Mouse (Mus musculus): ENCODE measurements around the gene Ptprcap. TPM values are rescaled to one million over a fixed set of nuclear protein-coding genes. Genes with fewer than 3 reads are reported as not detected.

Ptprcap gene
- total RNA-seq, 2 experiments from 2014 or later = 5.1 to 5.2 TPM

- no peak for DNase-seq (ENCODE audit: low spot score in 2 of 2)
These were observed 40.8 kb downstream of the Ptprcap start for GRCm38 (mm10) chr19:4194021-4194724.

- DNase-seq (ENCODE audit: low spot score in 2 of 2) = no peak
These were observed 41.6 kb downstream of the Ptprcap start for GRCm38 (mm10) chr19:4194776-4195650.

- DNase-seq (ENCODE audit: low spot score in 2 of 2) = no peak
These were observed 42.6 kb downstream of the Ptprcap start for GRCm38 (mm10) chr19:4196048-4196447.

GRCm38 (mm10) chr19:4196548-4196947, 43.1 kb downstream of the Ptprcap start:
- DNase-seq (ENCODE audit: low spot score in 2 of 2) = no peak

- no peak for DNase-seq (ENCODE audit: low spot score in 2 of 2)
These were observed 43.8 kb downstream of the Ptprcap start for GRCm38 (mm10) chr19:4197180-4197579.

GRCm38 (mm10) chr19:4201291-4201909, 48.0 kb downstream of the Ptprcap start, which contains the start of gene Rad9a:
Rad9a (minus strand) TSS chr19:4201662.
- DNase-seq (ENCODE audit: low spot score in 2 of 2) = peak; percentile 86 to 89

- DNase-seq (ENCODE audit: low spot score in 2 of 2) = no peak
These were observed 48.7 kb downstream of the Ptprcap start for GRCm38 (mm10) chr19:4202149-4202548.

GRCm38 (mm10) chr19:4203148-4203547, 49.7 kb downstream of the Ptprcap start:
- DNase-seq (ENCODE audit: low spot score in 2 of 2) = no peak

GRCm38 (mm10) chr19:4203604-4204326, 50.4 kb downstream of the Ptprcap start:
- no peak for DNase-seq (ENCODE audit: low spot score in 2 of 2)

- no peak for DNase-seq (ENCODE audit: low spot score in 2 of 2)
These were observed 51.5 kb downstream of the Ptprcap start for GRCm38 (mm10) chr19:4204889-4205288.

Other genes with a start within 250 kb of the Ptprcap start
- 10 to 100 TPM; 80.5 to 91.9 TPM for gene Tcirg1, start 246.5 kb upstream of the Ptprcap start, total RNA-seq (2021)
- gene Ndufs8, start 240.8 kb upstream of the Ptprcap start, total RNA-seq (2021) = 100 to 1,000 TPM; 205 to 212 TPM
- gene Aldh3b1, start 223.8 kb upstream of the Ptprcap start, total RNA-seq (2021) = 100 to 1,000 TPM; 117 to 121 TPM
- 10 to 100 TPM; 53.9 to 60.7 TPM for gene Unc93b1, start 218.4 kb upstream of the Ptprcap start, total RNA-seq (2021)
- under 1 TPM; 0.67 to 0.87 TPM for gene Aldh3b3, start 195.0 kb upstream of the Ptprcap start, total RNA-seq (2021)
- gene Aldh3b2, start 181.3 kb upstream of the Ptprcap start, total RNA-seq (2021) = 1 to 10 TPM; 7.5 to 8.4 TPM
- gene Acy3, start 167.0 kb upstream of the Ptprcap start, total RNA-seq (2021) = 10 to 100 TPM; 32.3 to 36.8 TPM
- under 1 TPM in 1 of 2 experiments, not detected in 1; 0.34 TPM for gene Tbx10, start 160.9 kb upstream of the Ptprcap start, total RNA-seq (2021)
- gene Nudt8, start 153.0 kb upstream of the Ptprcap start, total RNA-seq (2021) = 10 to 100 TPM; 21.7 to 21.9 TPM
- gene Gm49405, start 153.0 kb upstream of the Ptprcap start, total RNA-seq (2021) = 1 to 10 TPM; 1.7 to 1.8 TPM
- gene Doc2g, start 150.3 kb upstream of the Ptprcap start, total RNA-seq (2021) = 1 to 10 TPM; 2.4 to 2.6 TPM
- gene Ndufv1, start 140.8 kb upstream of the Ptprcap start, total RNA-seq (2021) = 100 to 1,000 TPM; 253 to 283 TPM
- 100 to 1,000 TPM; 258 to 283 TPM for gene Gstp1, start 115.6 kb upstream of the Ptprcap start, total RNA-seq (2021)
- 10 to 100 TPM; 52.6 to 68.8 TPM for gene Gstp2, start 107.6 kb upstream of the Ptprcap start, total RNA-seq (2021)
- gene Gstp3, start 94.0 kb upstream of the Ptprcap start, total RNA-seq (2021) = 10 to 100 TPM in 1 of 2 experiments, 1 to 10 TPM in 1; 1.9 to 37.5 TPM
- 1 to 10 TPM in 1 of 2 experiments, not detected in 1; 1.2 TPM for gene Cabp2, start 72.0 kb upstream of the Ptprcap start, total RNA-seq (2021)
- 10 to 100 TPM; 45.8 to 47.3 TPM for gene Cdk2ap2, start 56.4 kb upstream of the Ptprcap start, total RNA-seq (2021)
- gene Pitpnm1, start 53.6 kb upstream of the Ptprcap start, total RNA-seq (2021) = 10 to 100 TPM; 51.6 to 65.0 TPM
- 10 to 100 TPM; 86.1 to 88.5 TPM for gene Aip, start 27.7 kb upstream of the Ptprcap start, total RNA-seq (2021)
- under 1 TPM; 0.08 to 0.14 TPM for gene Gpr152, start 13.8 kb upstream of the Ptprcap start, total RNA-seq (2021)
- under 1 TPM in 1 of 2 experiments, not detected in 1; 0.20 TPM for gene Cabp4, start 9.6 kb upstream of the Ptprcap start, total RNA-seq (2021)
- gene Coro1b, start 5.0 kb upstream of the Ptprcap start, total RNA-seq (2021) = 100 to 1,000 TPM; 192 to 203 TPM
- gene Rps6kb2, start 9.8 kb downstream of the Ptprcap start, total RNA-seq (2021) = 10 to 100 TPM; 46.6 to 50.0 TPM
- 1 to 10 TPM; 5.5 to 7.3 TPM for gene Carns1, start 21.9 kb downstream of the Ptprcap start, total RNA-seq (2021)
- gene Tbc1d10c, start 37.7 kb downstream of the Ptprcap start, total RNA-seq (2021) = 1 to 10 TPM; 3.2 to 4.3 TPM
- 100 to 1,000 TPM; 464 to 467 TPM for gene Ppp1ca, start 38.5 kb downstream of the Ptprcap start, total RNA-seq (2021)
- 10 to 100 TPM; 14.7 to 16.2 TPM for gene Rad9a, start 48.1 kb downstream of the Ptprcap start, total RNA-seq (2021)
- 10 to 100 TPM; 10.0 to 10.7 TPM for gene Clcf1, start 60.6 kb downstream of the Ptprcap start, total RNA-seq (2021)
- gene AC109138.7, start 60.8 kb downstream of the Ptprcap start, total RNA-seq (2021) = not detected
- gene Pold4, start 78.3 kb downstream of the Ptprcap start, total RNA-seq (2021) = 10 to 100 TPM; 32.7 to 34.3 TPM
- 10 to 100 TPM; 37.6 to 40.9 TPM for gene Ssh3, start 115.6 kb downstream of the Ptprcap start, total RNA-seq (2021)
- 1 to 10 TPM; 8.2 to 8.8 TPM for gene Ankrd13d, start 129.5 kb downstream of the Ptprcap start, total RNA-seq (2021)
- 10 to 100 TPM; 54.6 to 57.8 TPM for gene Grk2, start 152.6 kb downstream of the Ptprcap start, total RNA-seq (2021)
- gene Kdm2a, start 244.7 kb downstream of the Ptprcap start, total RNA-seq (2021) = 100 to 1,000 TPM; 104 to 106 TPM

Data from adrenal gland, postnatal 4 days (tissue).